Mouse (Mus musculus): Measurements from ENCODE around the gene Gbe1. TPM values are rescaled to one million over a fixed set of nuclear protein-coding genes. Genes with fewer than 3 reads are reported as not detected.

Gbe1 gene
- polyA plus RNA-seq, 1 experiment from 2014 or later, result 10.9 TPM

DNA sequence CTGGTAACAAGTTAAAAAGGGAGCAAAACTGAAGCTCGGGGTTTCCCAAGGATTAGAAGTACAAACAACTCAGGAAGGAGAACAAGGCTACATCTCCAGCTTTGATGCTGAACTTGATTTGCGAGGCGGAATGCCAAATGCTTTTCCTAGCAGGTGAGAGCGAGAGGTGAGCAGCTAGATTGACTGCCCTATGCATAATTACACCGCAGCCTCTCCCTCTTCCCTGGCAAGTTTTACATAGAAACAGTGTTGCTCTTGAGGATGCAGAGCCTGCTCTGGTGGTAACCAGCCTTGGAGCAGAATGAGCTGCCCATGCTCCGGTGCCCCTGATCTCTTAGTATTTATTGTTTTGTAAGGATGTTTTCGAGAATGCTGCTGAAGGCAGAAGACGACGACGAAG is 31.9 kb downstream of the Gbe1 start:
- Histone ChIP-seq H3K4me1 (ENCODE audit: control insufficient read depth, insufficient read depth, low read length) (no peaks in the 10 kb centered on the region), H3K27me3 (ENCODE audit: control insufficient read depth, insufficient read depth, low read length) (no peaks in the 10 kb centered on the region), H3K4me2 (ENCODE audit: low read depth, low read length) (no peak overlapping the region), H3K27ac (ENCODE audit: low read depth, low read length) (no peak overlapping the region), H3K9me3 (ENCODE audit: control insufficient read depth, low read length) (no peaks in the 10 kb centered on the region), H3K9ac (replicated peaks; ENCODE audit: low read depth, low read length) (no peak overlapping the region), H3K36me3 (ENCODE audit: control insufficient read depth, insufficient read depth, low read length) (no peaks in the 10 kb centered on the region), H3K4me3 (ENCODE audit: low read depth, low read length) (no peak overlapping the region)
- no peak for ATAC-seq (ENCODE audit: low read depth)
- WGBS, result 64% methylated on average over 10 of the region's 10 CpGs

DNA sequence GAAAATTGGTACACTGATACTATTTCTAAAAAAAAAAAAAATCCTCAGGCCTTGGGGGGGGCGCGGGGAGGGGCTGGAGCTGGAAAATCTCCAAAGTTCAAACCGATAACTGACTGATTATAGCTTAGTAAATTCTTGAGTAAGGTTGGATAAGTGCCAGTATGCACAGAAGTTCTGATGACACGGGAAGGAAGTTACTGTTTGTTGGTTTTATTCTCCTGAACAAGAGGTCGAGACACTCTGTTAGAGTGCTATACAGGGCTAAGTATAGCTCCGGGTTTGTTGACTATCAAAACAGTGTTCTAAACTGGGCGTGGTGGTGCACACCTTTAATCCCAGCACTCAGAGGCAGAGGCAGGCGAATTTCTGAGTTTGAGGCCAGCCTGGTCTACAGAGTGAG is 36.3 kb downstream of the Gbe1 start:
- ATAC-seq (ENCODE audit: low read depth), result no peak

DNA sequence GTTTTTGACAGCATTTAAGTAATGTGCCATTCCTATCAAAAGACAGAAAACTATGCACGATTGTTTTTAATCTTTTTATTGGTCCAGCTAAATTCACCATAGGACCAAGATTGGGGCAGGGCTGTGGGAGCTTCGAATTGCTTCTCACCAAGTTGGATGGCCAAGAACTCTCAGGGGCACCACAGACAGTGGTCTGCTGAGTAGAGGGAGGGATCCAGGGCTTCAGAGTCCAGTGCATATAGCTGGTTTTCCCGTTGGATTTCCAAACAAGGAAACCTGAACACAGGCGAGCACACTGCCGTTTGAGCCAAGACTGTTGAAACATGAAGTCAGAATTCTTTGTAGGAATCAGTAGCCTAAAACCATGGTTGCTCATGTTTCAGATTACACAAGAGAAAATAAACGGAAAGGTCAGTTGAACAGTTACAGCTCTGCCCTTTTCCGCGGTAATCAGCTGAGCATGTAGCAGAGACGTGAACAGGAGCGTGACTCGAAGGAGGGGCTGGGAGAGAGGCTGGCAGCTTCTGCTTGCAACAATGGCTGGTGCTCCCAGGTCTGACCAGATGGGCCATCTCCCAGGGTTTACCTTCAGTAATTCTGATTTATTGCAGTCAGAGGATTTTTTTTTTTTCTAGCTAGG is 38.0 kb downstream of the Gbe1 start:
- H3K9ac ChIP-seq (replicated peaks; ENCODE audit: low read depth, low read length), result no peak overlapping the region
- no peak overlapping the region for H3K27ac ChIP-seq (ENCODE audit: low read depth, low read length)
- H3K36me3 ChIP-seq (ENCODE audit: control insufficient read depth, insufficient read depth, low read length), result no peaks in the 10 kb centered on the region
- ATAC-seq (ENCODE audit: low read depth), result peak; percentile 82; the same call in 1 of the 2 replicates
- H3K27me3 ChIP-seq (ENCODE audit: control insufficient read depth, insufficient read depth, low read length), result no peaks in the 10 kb centered on the region
- H3K9me3 ChIP-seq (ENCODE audit: control insufficient read depth, low read length), result no peaks in the 10 kb centered on the region
- no peaks in the 10 kb centered on the region for H3K4me1 ChIP-seq (ENCODE audit: control insufficient read depth, insufficient read depth, low read length)
- no peak overlapping the region for H3K4me3 ChIP-seq (ENCODE audit: low read depth, low read length)
- 49% methylated on average over 11 of the region's 11 CpGs for WGBS
- H3K4me2 ChIP-seq (ENCODE audit: low read depth, low read length), result no peak overlapping the region

More for the DNA sequence above, 36.3 kb downstream of the Gbe1 start:
- WGBS, result 89% methylated on average over 8 of the region's 8 CpGs
- H3K36me3 ChIP-seq (ENCODE audit: control insufficient read depth, insufficient read depth, low read length), result no peaks in the 10 kb centered on the region
- H3K27ac ChIP-seq (ENCODE audit: low read depth, low read length), result no peak overlapping the region
- no peak overlapping the region for H3K9ac ChIP-seq (replicated peaks; ENCODE audit: low read depth, low read length)
- H3K4me1 ChIP-seq (ENCODE audit: control insufficient read depth, insufficient read depth, low read length), result no peaks in the 10 kb centered on the region
- no peak overlapping the region for H3K4me3 ChIP-seq (ENCODE audit: low read depth, low read length)
- H3K9me3 ChIP-seq (ENCODE audit: control insufficient read depth, low read length), result no peaks in the 10 kb centered on the region
- no peak overlapping the region for H3K4me2 ChIP-seq (ENCODE audit: low read depth, low read length)
- no peaks in the 10 kb centered on the region for H3K27me3 ChIP-seq (ENCODE audit: control insufficient read depth, insufficient read depth, low read length)

DNA sequence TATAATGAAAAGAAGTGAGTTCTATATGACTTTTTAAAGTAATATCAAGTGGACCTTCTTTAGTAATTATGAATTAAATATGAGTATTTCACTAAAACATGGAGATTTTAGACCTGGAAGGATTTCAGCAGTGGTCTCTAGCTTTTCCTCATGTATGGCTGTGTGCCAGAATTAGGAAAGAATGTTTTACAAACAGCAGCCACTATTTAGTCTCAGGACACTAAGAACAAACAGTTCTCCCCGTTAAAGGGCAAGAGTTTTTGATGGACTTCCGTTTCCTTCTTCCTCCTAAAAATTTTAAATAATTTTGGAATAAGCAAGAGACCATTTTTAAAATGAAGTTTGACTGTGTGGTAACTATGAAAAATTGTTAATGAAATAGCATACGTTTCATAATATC is 38.8 kb downstream of the Gbe1 start:
- Histone ChIP-seq H3K27me3 (ENCODE audit: control insufficient read depth, insufficient read depth, low read length) (no peaks in the 10 kb centered on the region), H3K4me3 (ENCODE audit: low read depth, low read length) (no peak overlapping the region), H3K9ac (replicated peaks; ENCODE audit: low read depth, low read length) (no peak overlapping the region), H3K27ac (ENCODE audit: low read depth, low read length) (no peak overlapping the region), H3K36me3 (ENCODE audit: control insufficient read depth, insufficient read depth, low read length) (no peaks in the 10 kb centered on the region), H3K4me1 (ENCODE audit: control insufficient read depth, insufficient read depth, low read length) (no peaks in the 10 kb centered on the region), H3K9me3 (ENCODE audit: control insufficient read depth, low read length) (no peaks in the 10 kb centered on the region), H3K4me2 (ENCODE audit: low read depth, low read length) (no peak overlapping the region)
- WGBS, result 62% methylated on average over 3 of the region's 3 CpGs
- no peak for ATAC-seq (ENCODE audit: low read depth)

DNA sequence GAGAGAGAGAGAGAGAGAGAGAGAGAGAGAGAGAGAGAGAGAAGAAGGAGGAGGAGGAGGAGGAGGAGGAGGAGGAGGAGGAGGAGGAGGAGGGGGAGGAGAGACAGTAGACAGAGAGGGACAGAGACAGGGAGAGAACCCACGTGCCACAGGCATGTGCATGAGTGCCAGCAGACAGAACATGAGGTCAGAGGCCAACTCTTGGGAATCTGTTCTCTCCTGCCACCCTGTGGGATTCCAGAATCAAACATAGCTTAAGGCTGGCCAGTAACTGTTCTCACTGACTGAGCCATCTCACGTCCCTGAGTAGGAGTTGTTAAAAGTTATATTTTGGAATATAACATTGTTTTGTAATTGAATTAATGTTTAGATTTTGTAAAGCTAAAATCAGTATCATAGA is 39.3 kb downstream of the Gbe1 start:
- Histone ChIP-seq H3K4me3 (ENCODE audit: low read depth, low read length) (no peak overlapping the region), H3K36me3 (ENCODE audit: control insufficient read depth, insufficient read depth, low read length) (no peaks in the 10 kb centered on the region), H3K27ac (ENCODE audit: low read depth, low read length) (no peak overlapping the region), H3K4me1 (ENCODE audit: control insufficient read depth, insufficient read depth, low read length) (no peaks in the 10 kb centered on the region), H3K4me2 (ENCODE audit: low read depth, low read length) (no peak overlapping the region), H3K27me3 (ENCODE audit: control insufficient read depth, insufficient read depth, low read length) (no peaks in the 10 kb centered on the region), H3K9ac (replicated peaks; ENCODE audit: low read depth, low read length) (no peak overlapping the region), H3K9me3 (ENCODE audit: control insufficient read depth, low read length) (no peaks in the 10 kb centered on the region)
- 40% methylated on average over 2 of the region's 2 CpGs for WGBS
- ATAC-seq (ENCODE audit: low read depth), result no peak

DNA sequence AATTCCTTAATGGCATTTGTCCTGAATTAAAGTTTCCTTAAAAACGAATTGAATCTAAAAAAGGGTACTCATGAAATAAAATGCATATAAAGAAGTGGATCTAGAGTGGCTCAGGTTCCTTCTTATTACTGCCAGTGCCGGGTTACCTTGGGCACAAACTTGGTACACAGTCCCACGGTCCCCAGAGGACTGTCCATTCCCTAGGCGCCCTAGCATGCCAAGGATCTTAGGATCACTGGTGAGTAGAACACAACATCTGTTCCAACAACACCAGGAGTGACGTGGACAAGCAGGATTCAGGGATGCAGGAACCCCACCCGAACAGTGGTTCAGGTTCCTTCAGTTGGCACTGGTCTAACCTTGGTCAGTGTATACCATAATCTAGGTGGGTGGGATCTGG is 44.6 kb downstream of the Gbe1 start:
- H3K4me2 ChIP-seq (ENCODE audit: low read depth, low read length), result no peak overlapping the region
- 0 out of 2 replicates have a peak, but pooled peaks cover 3% of the 10 kb centered on the region for H3K9me3 ChIP-seq (ENCODE audit: control insufficient read depth, low read length)
- H3K4me1 ChIP-seq (ENCODE audit: control insufficient read depth, insufficient read depth, low read length), result no peaks in the 10 kb centered on the region
- no peak for ATAC-seq (ENCODE audit: low read depth)
- no peak overlapping the region for H3K27ac ChIP-seq (ENCODE audit: low read depth, low read length)
- no peaks in the 10 kb centered on the region for H3K27me3 ChIP-seq (ENCODE audit: control insufficient read depth, insufficient read depth, low read length)
- H3K9ac ChIP-seq (replicated peaks; ENCODE audit: low read depth, low read length), result no peak overlapping the region
- WGBS, result 90% methylated on average over 6 of the region's 6 CpGs
- no peaks in the 10 kb centered on the region for H3K36me3 ChIP-seq (ENCODE audit: control insufficient read depth, insufficient read depth, low read length)
- H3K4me3 ChIP-seq (ENCODE audit: low read depth, low read length), result no peak overlapping the region

DNA sequence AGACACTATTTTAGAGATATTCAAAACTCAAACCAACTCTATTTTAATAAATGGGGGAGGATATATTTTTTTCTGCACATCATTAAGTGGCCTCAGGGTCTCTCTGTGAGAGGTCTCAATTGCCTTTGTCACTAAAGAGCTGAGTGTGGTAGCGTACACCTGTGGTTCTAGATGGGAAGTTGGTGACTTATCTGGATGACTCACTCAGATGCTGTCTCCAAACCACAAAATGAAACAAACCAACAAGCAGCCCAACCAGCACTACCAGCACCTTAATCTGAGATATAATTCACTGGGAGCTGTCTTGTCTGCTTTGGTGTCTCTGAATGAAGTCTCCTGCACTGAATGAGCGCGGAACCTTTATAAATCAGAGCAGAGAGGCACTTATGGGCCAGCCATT is 51.5 kb downstream of the Gbe1 start:
- Histone ChIP-seq H3K4me1 (ENCODE audit: control insufficient read depth, insufficient read depth, low read length) (no peaks in the 10 kb centered on the region), H3K27ac (ENCODE audit: low read depth, low read length) (no peak overlapping the region), H3K36me3 (ENCODE audit: control insufficient read depth, insufficient read depth, low read length) (no peaks in the 10 kb centered on the region), H3K27me3 (ENCODE audit: control insufficient read depth, insufficient read depth, low read length) (no peaks in the 10 kb centered on the region), H3K9me3 (ENCODE audit: control insufficient read depth, low read length) (no peaks in the 10 kb centered on the region), H3K9ac (replicated peaks; ENCODE audit: low read depth, low read length) (no peak overlapping the region), H3K4me3 (ENCODE audit: low read depth, low read length) (no peak overlapping the region), H3K4me2 (ENCODE audit: low read depth, low read length) (no peak overlapping the region)
- WGBS, result 81% methylated on average over 3 of the region's 3 CpGs
- no peak for ATAC-seq (ENCODE audit: low read depth)

DNA sequence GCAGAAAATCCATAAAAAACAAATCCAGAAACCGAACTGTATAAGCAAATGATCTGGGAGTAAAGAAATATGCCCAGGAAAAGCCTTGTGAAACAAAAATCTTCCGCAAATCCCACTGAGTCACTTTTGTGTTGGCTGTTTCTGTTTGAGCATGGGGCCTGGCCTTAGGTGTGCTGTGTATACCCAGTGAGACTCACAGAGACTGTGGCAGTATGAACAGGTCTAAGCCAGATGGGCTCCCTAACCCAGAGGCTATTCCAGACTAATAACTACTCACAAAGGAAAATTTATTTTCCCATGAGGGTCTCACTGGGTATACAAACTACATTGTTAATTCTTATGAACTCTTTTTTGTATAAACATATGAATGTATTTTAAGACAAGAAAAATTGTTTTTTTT is 67.3 kb downstream of the Gbe1 start:
- ATAC-seq (ENCODE audit: low read depth), result no peak
- H3K9me3 ChIP-seq (ENCODE audit: control insufficient read depth, low read length), result no peaks in the 10 kb centered on the region
- H3K4me1 ChIP-seq (ENCODE audit: control insufficient read depth, insufficient read depth, low read length), result no peaks in the 10 kb centered on the region
- no peak overlapping the region for H3K9ac ChIP-seq (replicated peaks; ENCODE audit: low read depth, low read length)
- H3K36me3 ChIP-seq (ENCODE audit: control insufficient read depth, insufficient read depth, low read length), result no peaks in the 10 kb centered on the region
- H3K4me3 ChIP-seq (ENCODE audit: low read depth, low read length), result no peak overlapping the region
- no peak overlapping the region for H3K4me2 ChIP-seq (ENCODE audit: low read depth, low read length)
- no peaks in the 10 kb centered on the region for H3K27me3 ChIP-seq (ENCODE audit: control insufficient read depth, insufficient read depth, low read length)
- no peak overlapping the region for H3K27ac ChIP-seq (ENCODE audit: low read depth, low read length)
- 84% methylated on average over 2 of the region's 2 CpGs for WGBS

DNA sequence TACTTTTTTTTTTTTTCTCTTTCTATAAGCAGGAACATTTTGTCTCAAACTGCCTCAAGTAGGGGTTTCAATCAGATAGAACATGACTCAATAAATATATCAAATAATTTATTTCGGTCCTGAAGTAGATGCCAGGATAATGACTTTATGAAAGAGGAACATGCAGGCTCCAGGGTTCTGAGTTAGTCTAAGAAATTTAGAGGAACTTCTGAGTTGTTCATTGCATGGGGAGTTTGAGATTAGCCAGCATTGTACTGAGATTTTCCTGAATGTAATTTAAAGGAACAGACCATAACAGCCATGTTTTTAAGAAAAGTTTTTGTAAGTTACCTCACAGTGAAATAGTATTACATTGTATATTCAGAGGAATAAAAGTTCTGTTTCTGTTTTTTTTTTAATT is 71.7 kb downstream of the Gbe1 start:
- ATAC-seq (ENCODE audit: low read depth), result no peak
- WGBS, result 95% methylated on average over 1 of the region's 1 CpGs

More for the DNA sequence above, 71.7 kb downstream of the Gbe1 start:
- H3K4me1 ChIP-seq (ENCODE audit: control insufficient read depth, insufficient read depth, low read length), result no peaks in the 10 kb centered on the region
- no peaks in the 10 kb centered on the region for H3K9me3 ChIP-seq (ENCODE audit: control insufficient read depth, low read length)
- no peak overlapping the region for H3K9ac ChIP-seq (replicated peaks; ENCODE audit: low read depth, low read length)
- H3K4me3 ChIP-seq (ENCODE audit: low read depth, low read length), result no peak overlapping the region
- H3K27me3 ChIP-seq (ENCODE audit: control insufficient read depth, insufficient read depth, low read length), result no peaks in the 10 kb centered on the region
- no peak overlapping the region for H3K27ac ChIP-seq (ENCODE audit: low read depth, low read length)
- no peaks in the 10 kb centered on the region for H3K36me3 ChIP-seq (ENCODE audit: control insufficient read depth, insufficient read depth, low read length)
- H3K4me2 ChIP-seq (ENCODE audit: low read depth, low read length), result no peak overlapping the region

Measured in neural tube, embryonic 14.5 days (tissue).